Mouse (Mus musculus) MEL (cell line): ENCODE data around the gene Syt9.

Experiments used
- CHD1 ChIP-seq: IDR thresholded peaks from 2 replicates; pipeline ENCODE4 v1.6.1; 2012; ENCODE audit warnings: low read depth, mild to moderate bottlenecking, inconsistent platforms, low read length, improper control_type of control experiment
- CTCF ChIP-seq, 3 experiments: IDR thresholded peaks in 2 of 3; conservative IDR thresholded peaks in 1 of 3; 2 replicates each; pipeline ENCODE4 v1.5.1; 2011 to 2012; ENCODE audit warnings: low read length in 3 of 3, low read depth in 2 of 3, mild to moderate bottlenecking in 2 of 3, improper control_type of control experiment in 1 of 3, inconsistent platforms in 1 of 3, mixed read lengths in 1 of 3, moderate library complexity in 1 of 3; ENCODE audit not compliant: control insufficient read depth in 1 of 3, insufficient read depth in 1 of 3, poor library complexity in 1 of 3, severe bottlenecking in 1 of 3
- ELF1 ChIP-seq: IDR thresholded peaks from 2 replicates; pipeline ENCODE4 v1.6.1; 2014; ENCODE audit warnings: low read depth, mild to moderate bottlenecking, inconsistent platforms, low read length, improper control_type of control experiment, moderate library complexity
- EP300 ChIP-seq, 2 experiments: IDR thresholded peaks; 2 replicates each; pipeline ENCODE4 v1.6.1; 2011; ENCODE audit warnings: improper control_type of control experiment in 2 of 2, low read length in 2 of 2, low read depth in 1 of 2, mild to moderate bottlenecking in 1 of 2
- ETS1 ChIP-seq: IDR thresholded peaks from 2 replicates; pipeline ENCODE4 v1.6.1; 2012; ENCODE audit warnings: low read depth, mild to moderate bottlenecking, inconsistent platforms, low read length, improper control_type of control experiment, moderate library complexity
- HCFC1 ChIP-seq: IDR thresholded peaks from 2 replicates; pipeline ENCODE4 v1.6.1; 2012; ENCODE audit warnings: low read depth, mild to moderate bottlenecking, inconsistent platforms, low read length, improper control_type of control experiment, moderate library complexity
- MAX ChIP-seq: IDR thresholded peaks from 2 replicates; pipeline ENCODE4 v1.6.1; 2011; ENCODE audit warnings: low read length, improper control_type of control experiment
- MEF2A ChIP-seq: IDR thresholded peaks from 2 replicates; pipeline ENCODE4 v1.6.1; 2014; ENCODE audit warnings: low read depth, mild to moderate bottlenecking, inconsistent platforms, low read length, improper control_type of control experiment; ENCODE audit not compliant: poor library complexity, insufficient replicate concordance, severe bottlenecking; ENCODE audit errors: extremely low read depth
- POLR2A ChIP-seq, 2 experiments: IDR thresholded peaks; 2 replicates each; pipeline ENCODE4 v1.6.1; 2011 to 2012; ENCODE audit warnings: low read length in 2 of 2, mild to moderate bottlenecking in 2 of 2, control low read depth in 1 of 2, improper control_type of control experiment in 1 of 2, low read depth in 1 of 2, moderate library complexity in 1 of 2; ENCODE audit not compliant: control insufficient read depth in 1 of 2, insufficient read depth in 1 of 2, poor library complexity in 1 of 2
- RCOR1 ChIP-seq: IDR thresholded peaks from 2 replicates; pipeline ENCODE4 v1.6.1; 2012; ENCODE audit warnings: low read depth, mild to moderate bottlenecking, inconsistent platforms, low read length, improper control_type of control experiment
- TCF12 ChIP-seq: IDR thresholded peaks from 2 replicates; pipeline ENCODE4 v1.6.1; 2014; ENCODE audit warnings: low read depth, mild to moderate bottlenecking, inconsistent platforms, low read length, improper control_type of control experiment, moderate library complexity
- ZMIZ1 ChIP-seq: IDR thresholded peaks from 2 replicates; pipeline ENCODE4 v1.6.1; 2012; ENCODE audit warnings: low read depth, mild to moderate bottlenecking, inconsistent platforms, low read length, improper control_type of control experiment, moderate library complexity
- ZNF384 ChIP-seq: IDR thresholded peaks from 2 replicates; pipeline ENCODE4 v1.6.1; 2012; ENCODE audit warnings: low read depth, mild to moderate bottlenecking, inconsistent platforms, low read length, improper control_type of control experiment

GRCm38 (mm10) chr7:107597956-107598355 lies 227.4 kb downstream of the Syt9 start:
- TF ChIP-seq MEF2A (no peak), ZNF384 (no peak), POLR2A (IDR thresholded peaks at IDR 0.05; ENCODE audit: control insufficient read depth in 1 of 2, insufficient read depth in 1 of 2, low read depth in 1 of 2, low read length in 2 of 2, poor library complexity in 1 of 2) (no peak), ZMIZ1 (no peak), CTCF (IDR thresholded peaks at IDR 0.05 in 2 of 3, conservative IDR thresholded peaks at IDR 0.05 in 1 of 3; ENCODE audit: control insufficient read depth in 1 of 3, insufficient read depth in 1 of 3, low read depth in 2 of 3, low read length in 3 of 3, poor library complexity in 1 of 3, severe bottlenecking in 1 of 3) (no peak), TCF12 (no peak), ELF1 (no peak), EP300 (IDR thresholded peaks at IDR 0.05; ENCODE audit: low read depth in 1 of 2, low read length in 2 of 2) (no peak), CHD1 (no peak), RCOR1 (no peak), ETS1 (no peak), MAX (no peak), HCFC1 (no peak)
